Mouse (Mus musculus) lung, adult 2 months (tissue): ENCODE results near the gene Asb16.

Source experiments
- CTCF ChIP-seq: fragments of 200-500 bp; IDR thresholded peaks from 2 replicates; pipeline ENCODE4 v1.5.1; 2011; ENCODE audit warnings: mild to moderate bottlenecking, low read length, control low read depth; ENCODE audit not compliant: insufficient read depth
- POLR2A ChIP-seq: fragments of 200-500 bp; IDR thresholded peaks from 2 replicates; pipeline ENCODE4 v1.6.1; 2011; ENCODE audit warnings: low read depth, mild to moderate bottlenecking, control low read depth, low read length, borderline replicate concordance; ENCODE audit errors: extremely low read depth

GRCm38 (mm10) chr11:102244926-102245449 is 23.6 kb upstream of the Asb16 start:
- TF ChIP-seq CTCF (no peak), POLR2A (no peak)
